Mouse (Mus musculus) CH12.LX (cell line): ENCODE data around the gene Ccdc169. TPM values are rescaled to one million over a fixed set of nuclear protein-coding genes. Genes with fewer than 3 reads are reported as not detected.

Experiments
- DNase-seq: peaks from one replicate; pipeline ENCODE4 v3.0.0-alpha.2; 2013; ENCODE audit errors: extremely low read depth
- H3K27ac ChIP-seq: 2 replicates; pipeline ENCODE4 v1.5.1; 2012; ENCODE audit warnings: low read depth, mild to moderate bottlenecking, control low read depth, moderate library complexity; ENCODE audit not compliant: insufficient read depth
- H3K27me3 ChIP-seq: replicated peaks from 2 replicates; pipeline ENCODE3; 2012; ENCODE audit warnings: inconsistent platforms
- H3K36me3 ChIP-seq, 2 experiments: replicated peaks in 1 of 2; 2 replicates each; pipeline versions ENCODE3 to v1.6.1; 2012; ENCODE audit warnings: inconsistent platforms in 1 of 2, low read length in 1 of 2, mild to moderate bottlenecking in 1 of 2, mixed read lengths in 1 of 2, moderate library complexity in 1 of 2; ENCODE audit not compliant: control insufficient read depth in 1 of 2, insufficient read depth in 1 of 2
- H3K4me1 ChIP-seq, 2 experiments: 2 replicates each; pipeline ENCODE4 v1.6.1; 2012; ENCODE audit warnings: inconsistent platforms in 1 of 2, moderate library complexity in 1 of 2; ENCODE audit not compliant: insufficient read depth in 2 of 2, control insufficient read depth in 1 of 2
- H3K4me2 ChIP-seq: 2 replicates; pipeline ENCODE4 v1.6.1; 2012; ENCODE audit warnings: low read depth, mild to moderate bottlenecking, control low read depth; ENCODE audit not compliant: poor library complexity, insufficient read depth, severe bottlenecking
- H3K4me3 ChIP-seq, 3 experiments: fragments of 150-350 bp in 1 of 3; sonication (generic) in 1 of 3; replicated peaks in 1 of 3; 2 replicates each; pipeline versions ENCODE3 to v1.5.1; 2011 to 2012; ENCODE audit warnings: low read depth in 2 of 3, low read length in 2 of 3, mild to moderate bottlenecking in 2 of 3, moderate library complexity in 2 of 3, control low read depth in 1 of 3, improper control_type of control experiment in 1 of 3, inconsistent platforms in 1 of 3, mixed read lengths in 1 of 3; ENCODE audit not compliant: poor library complexity in 1 of 3
- H3K79me2 ChIP-seq: replicated peaks from 2 replicates; pipeline ENCODE4 v1.6.1; 2012; ENCODE audit warnings: mild to moderate bottlenecking, moderate library complexity; ENCODE audit not compliant: control insufficient read depth, poor library complexity, insufficient read depth, severe bottlenecking; ENCODE audit errors: extremely low read depth
- H3K9ac ChIP-seq: 2 replicates; pipeline ENCODE4 v1.6.1; 2012; ENCODE audit warnings: low read depth, mild to moderate bottlenecking, control low read depth, moderate library complexity; ENCODE audit not compliant: insufficient read depth
- H3K9me3 ChIP-seq: replicated peaks from 2 replicates; pipeline ENCODE3; 2012; ENCODE audit warnings: low read length, inconsistent platforms, mixed read lengths
- BHLHE40 ChIP-seq: IDR thresholded peaks from 2 replicates; pipeline ENCODE4 v1.6.1; 2011; ENCODE audit warnings: mild to moderate bottlenecking, low read depth, low read length, improper control_type of control experiment
- CTCF ChIP-seq, 2 experiments: IDR thresholded peaks in 1 of 2; conservative IDR thresholded peaks in 1 of 2; 2 replicates each; pipeline ENCODE4 v1.5.1; 2011 to 2012; ENCODE audit warnings: low read depth in 2 of 2, low read length in 2 of 2, improper control_type of control experiment in 1 of 2, inconsistent platforms in 1 of 2, mild to moderate bottlenecking in 1 of 2, moderate library complexity in 1 of 2
- ETS1 ChIP-seq: conservative IDR thresholded peaks from 2 replicates; pipeline ENCODE4 v1.6.1; 2012; ENCODE audit warnings: low read depth, mild to moderate bottlenecking, inconsistent platforms, low read length, improper control_type of control experiment, moderate library complexity
- IRF4 ChIP-seq: IDR thresholded peaks from 2 replicates; pipeline ENCODE4 v1.6.1; 2014; ENCODE audit warnings: low read depth, mild to moderate bottlenecking, inconsistent platforms, low read length, improper control_type of control experiment
- JUN ChIP-seq: IDR thresholded peaks from 2 replicates; pipeline ENCODE4 v1.6.1; 2011; ENCODE audit warnings: low read depth, mild to moderate bottlenecking, low read length, improper control_type of control experiment, moderate library complexity; ENCODE audit not compliant: insufficient read depth
- JUND ChIP-seq: conservative IDR thresholded peaks from 2 replicates; pipeline ENCODE4 v1.6.1; 2011; ENCODE audit warnings: low read depth, low read length, improper control_type of control experiment
- KAT2A ChIP-seq: IDR thresholded peaks from 2 replicates; pipeline ENCODE4 v1.6.1; 2012; ENCODE audit warnings: low read length, improper control_type of control experiment, inconsistent platforms; ENCODE audit not compliant: insufficient replicate concordance
- MAFK ChIP-seq: IDR thresholded peaks from 2 replicates; pipeline ENCODE4 v1.6.1; 2011; ENCODE audit warnings: low read length, improper control_type of control experiment; ENCODE audit not compliant: insufficient replicate concordance
- MEF2A ChIP-seq: IDR thresholded peaks from 2 replicates; pipeline ENCODE4 v1.6.1; 2014; ENCODE audit warnings: low read depth, mild to moderate bottlenecking, inconsistent platforms, low read length, improper control_type of control experiment, borderline replicate concordance
- MXI1 ChIP-seq: IDR thresholded peaks from 2 replicates; pipeline ENCODE4 v1.6.1; 2011; ENCODE audit warnings: mild to moderate bottlenecking, low read depth, low read length, improper control_type of control experiment
- NELFE ChIP-seq: IDR thresholded peaks from 2 replicates; pipeline ENCODE4 v1.6.1; 2011; ENCODE audit warnings: low read depth, low read length, improper control_type of control experiment
- NRF1 ChIP-seq: IDR thresholded peaks from 2 replicates; pipeline ENCODE4 v1.6.1; 2014; ENCODE audit warnings: low read depth, mild to moderate bottlenecking, inconsistent platforms, low read length, improper control_type of control experiment, moderate library complexity
- POLR2AphosphoS2 ChIP-seq: IDR thresholded peaks from 2 replicates; pipeline ENCODE4 v1.6.1; 2011; ENCODE audit warnings: low read depth, low read length, improper control_type of control experiment
- RAD21 ChIP-seq: IDR thresholded peaks from 2 replicates; pipeline ENCODE4 v1.6.1; 2011; ENCODE audit warnings: low read depth, mild to moderate bottlenecking, low read length, improper control_type of control experiment, moderate library complexity
- RCOR1 ChIP-seq: conservative IDR thresholded peaks from 2 replicates; pipeline ENCODE4 v1.6.1; 2012; ENCODE audit warnings: low read depth, mild to moderate bottlenecking, inconsistent platforms, low read length, improper control_type of control experiment
- SIN3A ChIP-seq: IDR thresholded peaks from 2 replicates; pipeline ENCODE4 v1.6.1; 2012; ENCODE audit warnings: low read length, improper control_type of control experiment, inconsistent platforms
- SMC3 ChIP-seq: IDR thresholded peaks from 2 replicates; pipeline ENCODE4 v1.6.1; 2011; ENCODE audit warnings: low read depth, low read length, improper control_type of control experiment
- TCF12 ChIP-seq: IDR thresholded peaks from 2 replicates; pipeline ENCODE4 v1.6.1; 2014; ENCODE audit warnings: low read depth, mild to moderate bottlenecking, inconsistent platforms, low read length, improper control_type of control experiment
- ZNF384 ChIP-seq: IDR thresholded peaks from 2 replicates; pipeline ENCODE4 v1.6.1; 2012; ENCODE audit warnings: low read depth, low read length, improper control_type of control experiment, inconsistent platforms
- dilution Hi-C: fragments of 300-500 bp; cut with MboI; formaldehyde crosslinking; loops from 2 replicates; pipeline ENCODE4 v1.14.3; 2020; ENCODE audit warnings: low sequenced_read_pairs; ENCODE audit not compliant: extremely low pct_unique_long_range_greater_than_20kb, extremely low pct_ligation_motif_present
- in situ Hi-C: fragments of 300-500 bp; cut with MboI; formaldehyde crosslinking; loops from 3 replicates; pipeline ENCODE4 v1.14.3; 2019; ENCODE audit warnings: low sequenced_read_pairs, low pct_ligation_motif_present, low pct_unique_long_range_greater_than_20kb, mixed read lengths
- polyA plus RNA-seq: library from polyadenylated mRNA; unstranded; fragments of >175 nt; gene quantifications from 2 replicates; pipeline ENCODE4 v1.2.1, GENCODE M21; 2012; ENCODE audit warnings: low read depth; ENCODE audit not compliant: insufficient read length
- total RNA-seq, 2 experiments: library from RNA; depleted of rRNA; stranded (reverse); fragments of 300-350 nt in 1 of 2; fragments of >200 nt in 1 of 2; gene quantifications; 2 replicates each; pipeline ENCODE4 v1.2.3; 2012 to 2014

Ccdc169 gene
- total and polyA plus RNA-seq, 3 experiments: 0.08 to 0.10 TPM; not detected in 1

- Histone ChIP-seq H3K79me2 (no peaks in the 10 kb centered on the region), H3K4me3 (no peak overlapping the region), H3K27me3 (no peaks in the 10 kb centered on the region), H3K36me3 (peaks cover 10 to 36% of the 10 kb centered on the region in 2 experiments), H3K4me2 (no peak overlapping the region), H3K27ac (no peak overlapping the region), H3K9ac (no peak overlapping the region), H3K4me1 (no peaks in the 10 kb centered on the region), H3K9me3 (no peaks in the 10 kb centered on the region)
- dilution Hi-C loops: no loop called here
- no peak for DNase-seq
- in situ Hi-C loops: no loop called here
- TF ChIP-seq POLR2AphosphoS2: no peak
- no peak for TF ChIP-seq NELFE
- TF ChIP-seq SIN3A: no peak
- no peak for TF ChIP-seq JUND
- no peak for TF ChIP-seq SMC3
- no peak for TF ChIP-seq ETS1
- TF ChIP-seq JUN: no peak
- TF ChIP-seq MEF2A: no peak
- TF ChIP-seq NRF1: no peak
- TF ChIP-seq MAFK: no peak
- no peak for TF ChIP-seq RAD21
- no peak for TF ChIP-seq MXI1
Observed at GRCm38 (mm10) chr3:55139837-55140236, 2.7 kb downstream of the Ccdc169 start.

- H3K27ac ChIP-seq: no peak overlapping the region
- H3K4me1 ChIP-seq: no peaks in the 10 kb centered on the region
- no peaks in the 10 kb centered on the region for H3K79me2 ChIP-seq
- DNase-seq: no peak
- in situ Hi-C loops: no loop called here
- dilution Hi-C loops: no loop called here
- H3K27me3 ChIP-seq: no peaks in the 10 kb centered on the region
- no peak overlapping the region for H3K4me2 ChIP-seq
- no peak overlapping the region for H3K9ac ChIP-seq
- H3K9me3 ChIP-seq: no peaks in the 10 kb centered on the region
- peaks cover 3 to 20% of the 10 kb centered on the region in 2 experiments for H3K36me3 ChIP-seq
- no peak overlapping the region for H3K4me3 ChIP-seq
- TF ChIP-seq MXI1 (no peak), KAT2A (no peak), SMC3 (no peak), CTCF (conservative IDR thresholded peaks at IDR 0.05 in 1 of 2, IDR thresholded peaks at IDR 0.05 in 1 of 2; ENCODE audit: low read depth in 2 of 2, low read length in 2 of 2) (no peak)
Observed at GRCm38 (mm10) chr3:55141401-55141800, 4.3 kb downstream of the Ccdc169 start.

GRCm38 (mm10) chr3:55144916-55145315 is 7.8 kb downstream of the Ccdc169 start:
- in situ Hi-C loops: no loop called here
- dilution Hi-C loops: no loop called here

More at GRCm38 (mm10) chr3:55144916-55145315, 7.8 kb downstream of the Ccdc169 start:
- TF ChIP-seq NRF1: no peak
- no peak for TF ChIP-seq TCF12
- TF ChIP-seq IRF4: no peak
- TF ChIP-seq BHLHE40: no peak
- TF ChIP-seq POLR2AphosphoS2: no peak
- TF ChIP-seq RCOR1: no peak
- TF ChIP-seq NELFE: no peak
- no peak for TF ChIP-seq ZNF384
- no peak for DNase-seq
- Histone ChIP-seq H3K4me2 (no peak overlapping the region), H3K27ac (no peak overlapping the region), H3K9me3 (no peaks in the 10 kb centered on the region), H3K27me3 (no peaks in the 10 kb centered on the region), H3K36me3 (no peaks in the 10 kb centered on the region), H3K4me3 (no peak overlapping the region), H3K4me1 (peaks cover 0 to 2% of the 10 kb centered on the region in 2 experiments; a peak in 1 of 4 replicates), H3K9ac (no peak overlapping the region), H3K79me2 (no peaks in the 10 kb centered on the region)
